Mouse (Mus musculus) G1E-ER4 (cell line): ENCODE measurements around the gene Sucla2. TPM values are rescaled to one million over a fixed set of nuclear protein-coding genes. Genes with fewer than 3 reads are reported as not detected.

Experiments used
- GATA1 ChIP-seq: IDR thresholded peaks from one replicate; pipeline ENCODE4 v1.8.0; 2012; ENCODE audit warnings: low read length, inconsistent platforms
- polyA plus RNA-seq: library from polyadenylated mRNA; stranded (reverse); fragments of >175 nt; gene quantifications from 2 replicates; pipeline ENCODE4 v1.2.3, GENCODE M21; 2012

Sucla2 gene
- polyA plus RNA-seq, 1 experiment: 21.3 TPM

DNA sequence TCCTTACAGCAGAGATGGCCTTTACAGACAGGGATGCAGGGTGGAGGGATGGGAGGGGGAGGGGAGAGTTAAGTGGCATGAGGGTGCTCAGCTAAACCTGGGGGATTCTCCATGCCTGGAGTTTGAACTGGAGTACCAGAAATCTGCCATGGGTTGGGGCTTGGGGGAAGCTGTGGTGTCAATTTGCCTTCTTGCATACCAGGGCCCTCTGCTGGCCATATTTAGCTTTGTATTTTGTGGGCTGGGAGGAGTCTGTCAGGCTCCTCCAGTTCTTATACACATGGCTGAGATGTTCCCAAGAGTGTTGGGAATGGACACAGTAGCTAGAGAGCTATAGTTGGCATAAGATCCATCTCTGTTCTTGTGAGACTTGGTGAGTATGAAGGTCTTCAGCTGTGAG is 112.3 kb downstream of the Sucla2 start:
- TF ChIP-seq GATA1: no peak

Other genes starting within 250 kb of the Sucla2 start
- 11.7 and 16.2 TPM in 2 replicates for gene Rb1, start 199.5 kb upstream of the Sucla2 start, polyA plus RNA-seq
- gene Itm2b, start 140.0 kb upstream of the Sucla2 start, polyA plus RNA-seq: 97.8 and 137 TPM in 2 replicates
- gene Med4, start 15.3 kb upstream of the Sucla2 start, polyA plus RNA-seq: 10.7 and 22.7 TPM in 2 replicates
- gene Nudt15, start 22.9 kb downstream of the Sucla2 start, polyA plus RNA-seq: 0.40 and 0.64 TPM in 2 replicates
- not detected in 2 replicates for gene Gm21750, start 135.9 kb downstream of the Sucla2 start, polyA plus RNA-seq